Mouse (Mus musculus) fibroblast of lung, adult 2 months (primary cell): ENCODE measurements around the gene Gm42688.

ENCODE experiments used
- DNase-seq: peaks from one replicate; pipeline ENCODE4 v3.0.0-alpha.2; 2011; ENCODE audit warnings: low read depth

The Gm42688 gene

DNA sequence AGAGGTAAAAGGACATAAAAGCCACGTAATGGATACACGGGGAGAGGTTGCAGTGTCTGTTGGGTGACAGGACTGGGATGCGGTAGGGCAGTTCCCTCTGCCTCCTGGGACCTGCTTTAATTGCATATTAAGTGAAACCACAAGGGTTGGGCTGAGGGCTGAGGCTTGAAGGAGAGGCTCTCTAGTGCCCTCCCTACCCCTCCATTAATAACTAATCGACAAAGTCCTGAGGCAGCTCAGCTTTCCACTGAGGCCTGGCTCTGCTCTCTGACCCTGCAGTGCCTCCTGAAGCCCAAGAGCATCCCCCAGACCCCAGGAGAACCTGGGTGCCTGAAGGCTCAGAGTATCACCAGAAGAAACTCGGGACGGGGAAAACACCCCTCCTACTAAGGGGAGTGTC lies 16.9 kb upstream of the Gm42688 start:
- DNase-seq, result no peak

DNA sequence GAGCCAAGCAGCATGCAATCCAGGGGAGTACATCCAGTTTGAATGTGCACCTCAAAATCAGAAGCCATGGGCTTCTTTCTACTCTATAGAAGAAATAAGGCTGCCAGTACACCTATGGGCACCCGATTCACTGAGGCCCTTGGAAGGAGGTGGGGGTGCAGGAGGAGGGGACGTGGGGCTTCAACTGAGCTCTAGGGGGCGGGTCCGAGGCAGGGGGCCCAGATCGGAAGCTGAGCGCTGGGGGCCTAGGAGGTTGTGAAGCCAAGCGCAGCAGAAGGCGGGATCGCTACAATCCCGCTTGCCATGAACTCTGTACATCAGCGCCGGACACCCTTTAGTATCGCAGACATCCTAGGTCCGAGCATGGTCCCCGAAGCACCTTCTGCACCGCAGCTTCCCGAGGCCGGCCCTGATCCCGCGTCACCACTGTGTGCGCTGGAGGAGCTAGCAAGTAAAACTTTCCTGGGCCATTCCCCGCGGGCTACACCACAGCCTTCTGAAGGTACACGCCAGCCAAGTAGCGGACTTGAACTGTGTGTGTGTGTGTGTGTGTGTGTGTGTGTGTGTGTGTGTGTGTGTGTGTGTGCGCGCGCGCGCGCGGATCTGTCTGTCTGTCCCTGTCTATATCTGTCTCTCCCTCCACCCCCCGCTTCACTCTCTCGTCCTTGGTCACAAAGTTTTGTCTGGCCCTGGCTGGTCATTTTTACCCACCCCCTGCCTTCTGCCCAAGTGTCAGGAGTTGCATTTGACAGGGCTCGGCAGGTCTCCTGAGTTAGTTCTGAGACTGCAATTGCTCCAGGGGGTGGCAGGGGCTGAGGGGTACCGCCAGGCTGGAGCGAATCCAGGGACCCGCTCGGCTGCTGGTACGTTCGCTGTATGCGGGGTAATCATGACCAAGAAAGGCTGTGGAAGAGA lies 15.0 kb upstream of the Gm42688 start, which contains the start of gene Lbx2:
Lbx2 (plus strand) TSS at position 247 of the 915 bp plus-strand sequence.
- DNase-seq, result no peak

DNA sequence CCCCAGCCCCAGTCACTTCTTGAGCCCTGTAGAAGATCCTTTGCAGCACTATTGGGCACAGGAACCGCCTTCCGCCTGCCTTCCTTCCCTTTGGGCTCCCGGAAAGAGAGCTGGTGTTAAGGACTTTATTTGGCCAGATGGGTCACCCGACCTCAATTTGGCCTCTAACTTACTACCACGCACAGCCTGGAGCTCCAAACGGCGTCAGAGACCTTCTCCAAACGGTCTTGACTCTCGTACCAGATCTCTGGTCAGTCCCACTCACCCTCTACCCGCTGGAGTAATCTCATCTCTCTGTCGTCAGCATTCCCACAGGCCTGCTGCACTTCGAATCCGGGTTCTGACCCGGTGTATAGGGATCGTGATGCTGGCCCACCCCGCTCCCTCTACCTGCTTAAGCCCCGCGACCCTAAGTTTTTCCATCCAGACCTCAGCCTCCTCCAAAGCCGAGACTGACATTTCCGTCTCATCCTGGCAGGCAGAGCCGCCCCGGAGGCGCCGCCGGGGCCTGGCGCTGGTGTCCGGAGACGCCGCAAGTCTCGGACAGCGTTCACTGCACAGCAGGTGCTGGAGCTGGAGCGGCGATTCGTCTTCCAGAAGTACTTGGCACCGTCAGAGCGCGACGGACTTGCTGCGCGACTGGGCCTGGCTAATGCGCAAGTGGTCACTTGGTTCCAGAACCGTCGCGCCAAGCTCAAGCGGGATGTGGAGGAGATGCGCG lies 14.1 kb upstream of the Gm42688 start:
- no peak for DNase-seq

DNA sequence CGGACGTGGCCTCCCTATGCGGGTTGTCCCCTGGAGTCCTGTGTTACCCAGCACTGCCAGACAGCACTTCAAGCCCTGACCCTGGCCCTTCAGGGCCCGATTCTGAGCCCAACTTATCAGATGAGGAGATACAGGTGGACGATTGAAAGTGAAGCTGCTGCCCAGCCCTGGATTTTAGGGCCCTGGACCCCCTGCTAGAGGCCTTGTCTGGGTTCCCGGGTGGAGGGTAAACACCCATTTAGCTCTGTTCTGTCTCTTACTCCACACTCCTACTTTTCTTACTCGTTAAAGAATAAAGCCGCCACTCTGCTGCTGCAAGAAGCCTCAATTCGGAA lies 13.5 kb upstream of the Gm42688 start:
- no peak for DNase-seq

DNA sequence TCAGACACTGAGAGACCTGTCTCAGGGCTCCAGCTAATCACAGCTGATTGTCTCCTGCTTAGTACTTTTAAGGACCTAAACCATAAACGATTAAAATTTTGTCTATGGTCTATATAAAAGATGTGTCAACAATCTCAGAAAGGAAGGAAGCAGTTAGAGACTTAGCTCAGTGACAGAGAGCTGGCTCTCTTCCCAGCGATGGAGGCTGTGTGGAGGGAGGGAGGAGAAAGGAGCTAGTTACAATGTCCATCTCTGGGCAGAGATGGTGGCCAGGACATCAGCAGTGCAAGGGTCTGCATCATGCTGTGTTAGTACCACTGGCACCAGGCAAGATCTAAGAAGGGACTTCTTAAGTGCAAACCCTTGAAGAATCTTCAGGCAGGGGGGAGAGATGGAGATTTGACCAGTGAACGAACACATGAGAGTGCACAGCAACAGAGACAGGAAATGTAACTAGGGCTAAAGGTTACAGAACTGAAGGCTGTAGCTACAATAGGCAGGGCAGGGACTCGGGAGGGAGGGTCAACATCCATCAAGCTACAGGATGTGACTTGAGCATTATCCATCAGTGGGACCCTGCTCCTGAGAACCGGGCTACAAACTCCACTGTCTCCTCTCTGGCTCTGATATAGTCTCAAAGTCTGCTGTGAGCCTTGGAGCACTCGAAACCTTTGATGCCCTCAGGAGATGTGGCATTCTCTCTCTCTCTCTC lies 8.8 kb upstream of the Gm42688 start:
- no peak for DNase-seq

DNA sequence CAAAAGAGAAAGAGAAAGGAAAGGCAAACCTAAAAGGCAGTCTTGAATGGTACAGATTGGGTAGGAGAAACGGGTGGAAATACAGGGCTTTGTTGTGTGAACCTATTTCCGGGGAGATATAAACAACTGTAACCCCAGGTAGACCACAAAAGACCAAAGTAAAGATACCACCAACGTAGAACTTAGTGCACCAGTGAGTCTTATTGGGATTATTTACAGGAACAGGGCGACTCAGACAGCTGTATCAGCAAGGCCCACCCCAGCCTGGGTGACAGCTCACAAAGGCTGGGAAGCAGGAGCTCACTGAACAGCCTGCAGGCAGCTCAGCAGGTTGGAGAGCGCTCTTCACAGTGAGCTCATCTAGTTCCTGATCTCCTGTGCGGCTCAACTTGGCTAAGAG lies 5.4 kb upstream of the Gm42688 start:
- no peak for DNase-seq

DNA sequence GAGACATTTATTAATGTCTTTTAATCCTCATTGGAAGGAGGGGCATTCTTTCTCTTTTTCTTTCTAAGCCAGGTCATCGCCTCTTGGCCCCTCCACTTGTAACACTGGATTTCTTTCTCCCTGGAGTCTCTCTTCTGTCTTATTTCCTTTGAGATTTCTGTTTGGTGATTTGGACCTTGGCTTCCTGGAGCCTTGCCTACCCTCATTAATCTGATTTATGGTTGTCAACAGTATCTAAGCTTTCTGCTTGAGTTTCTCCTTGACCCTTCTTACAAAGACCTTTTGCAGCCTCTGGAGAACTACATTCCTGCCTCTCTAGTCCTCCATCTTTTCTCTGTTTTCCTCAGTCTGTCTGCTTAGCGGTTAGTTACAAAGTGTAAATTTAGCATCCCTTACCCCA lies 3.0 kb upstream of the Gm42688 start:
- no peak for DNase-seq

DNA sequence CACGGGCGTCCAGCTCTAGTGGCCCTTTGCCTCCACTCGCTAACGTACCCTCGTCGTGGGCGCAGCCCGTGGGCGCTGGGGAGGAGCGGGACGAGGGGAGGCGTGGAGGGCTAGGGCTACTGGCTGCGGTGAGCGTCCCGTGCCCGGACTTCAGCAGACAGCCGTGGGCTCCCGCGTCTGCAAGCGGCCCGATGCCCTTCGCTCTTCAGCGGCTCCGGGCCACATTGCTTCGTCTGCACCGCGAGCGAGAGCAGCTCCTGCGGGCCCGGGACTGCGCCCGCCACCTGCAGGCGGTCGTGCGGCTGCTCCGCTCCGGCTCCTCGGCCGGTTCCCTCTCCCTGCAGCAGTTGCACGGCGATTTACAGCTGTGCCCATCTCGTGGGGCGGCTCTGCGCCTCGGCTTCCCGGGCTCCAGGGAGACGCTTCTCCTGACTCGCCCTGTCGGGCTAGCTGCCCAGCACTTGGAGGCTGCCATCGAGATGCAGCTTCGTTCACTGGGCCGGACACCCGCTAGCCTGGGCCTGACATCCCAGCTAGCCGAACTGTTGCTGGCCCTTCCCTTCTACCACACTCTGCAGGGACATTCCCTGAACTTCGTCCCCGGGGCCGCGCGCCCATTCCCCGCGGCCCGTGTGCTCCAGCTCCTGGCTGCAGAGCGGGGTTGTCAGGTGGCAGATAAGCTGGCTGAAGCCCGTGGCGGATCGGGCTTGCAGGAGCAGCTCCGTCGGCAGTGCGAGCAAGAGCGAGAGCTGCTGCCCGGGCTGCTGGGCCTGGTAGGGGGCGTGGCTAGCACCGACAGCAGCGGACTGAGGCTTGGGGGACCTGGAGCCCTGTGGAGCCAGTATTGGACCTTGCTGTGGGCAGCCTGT lies 505 bp downstream of the Gm42688 start:
- DNase-seq, result no peak

DNA sequence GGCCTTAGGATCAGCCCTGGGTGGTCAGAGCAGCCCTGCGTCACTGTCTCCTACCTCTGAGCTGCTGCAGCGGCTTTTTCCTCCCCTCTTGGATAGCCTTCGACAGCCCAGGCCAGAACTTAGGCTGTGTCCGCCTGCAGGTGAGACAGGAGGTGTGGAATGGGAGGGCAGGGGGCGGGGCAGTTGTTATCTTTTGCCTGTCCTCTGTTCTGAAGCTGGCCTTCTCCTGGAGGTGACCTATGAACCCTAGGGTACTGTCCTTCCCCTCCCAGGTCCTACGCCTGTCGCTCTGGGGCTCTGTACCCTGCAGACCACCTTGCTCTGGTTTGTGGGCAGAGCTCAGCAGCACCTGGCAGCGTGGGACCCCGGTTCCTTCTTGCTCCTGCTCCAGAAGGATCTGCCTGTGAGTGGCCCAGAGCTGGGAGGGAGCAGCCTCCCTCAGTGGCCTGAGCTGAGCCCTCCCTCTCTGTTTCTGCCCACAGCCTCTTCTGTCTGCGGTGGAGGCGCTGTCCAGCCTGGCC lies 1.8 kb downstream of the Gm42688 start:
- DNase-seq, result no peak

DNA sequence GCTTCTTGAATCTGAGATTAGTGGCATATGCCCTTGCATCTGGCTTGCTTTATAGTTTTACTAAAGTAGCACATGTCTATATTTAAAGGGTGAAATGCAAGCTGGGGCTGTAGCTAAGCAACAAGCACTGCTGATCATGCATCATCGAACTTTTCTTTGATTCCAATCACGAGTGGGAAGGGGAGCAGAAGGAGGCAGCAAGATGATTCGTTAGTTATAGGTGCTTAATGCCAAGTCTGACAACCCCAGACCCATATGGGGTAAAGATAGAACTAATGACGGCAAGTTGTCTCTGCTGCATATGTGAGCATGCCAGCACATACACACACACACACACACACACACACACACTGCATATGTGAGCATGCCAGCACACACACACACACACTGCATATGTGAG lies 2.7 kb downstream of the Gm42688 start:
- no peak for DNase-seq

DNA sequence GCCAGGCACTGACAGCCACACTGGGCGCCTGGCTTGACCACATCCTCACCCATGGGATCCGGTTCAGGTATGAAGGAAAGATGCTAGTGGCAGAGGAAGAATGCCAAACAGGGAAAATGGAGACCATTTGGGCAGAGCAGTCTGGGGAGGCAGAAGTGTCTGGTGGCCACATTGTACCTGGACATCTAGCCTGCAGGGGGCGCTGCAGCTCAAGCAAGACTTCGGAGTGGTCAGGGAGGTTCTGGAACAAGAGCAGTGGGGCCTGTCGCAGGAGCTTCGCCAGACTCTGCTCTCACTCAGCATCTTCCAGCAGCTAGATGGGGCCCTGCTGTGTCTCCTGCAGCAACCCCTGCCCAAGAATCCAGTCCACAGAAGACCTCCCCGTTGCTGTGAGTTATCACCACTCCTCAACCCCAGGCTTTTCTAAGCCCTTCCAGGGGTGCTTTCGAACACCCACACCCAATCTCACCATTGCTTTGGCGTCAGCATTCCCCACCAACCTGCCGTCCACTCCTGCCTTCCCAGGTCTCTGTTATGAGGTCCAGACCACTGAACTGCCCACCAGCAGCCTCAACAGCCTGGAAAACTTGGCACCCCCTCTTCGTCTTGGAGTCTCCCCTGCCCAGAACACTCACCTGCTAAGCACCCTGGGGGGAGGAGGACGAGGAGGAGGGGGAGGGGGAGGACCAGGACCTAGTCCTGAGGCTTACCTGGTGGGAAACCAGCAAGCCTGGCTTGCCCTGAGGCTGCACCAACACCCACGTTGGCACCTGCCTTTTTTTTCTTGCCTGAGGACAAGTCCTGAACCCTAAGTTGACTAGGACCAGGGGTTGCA lies 6.4 kb downstream of the Gm42688 start:
- DNase-seq, result no peak

DNA sequence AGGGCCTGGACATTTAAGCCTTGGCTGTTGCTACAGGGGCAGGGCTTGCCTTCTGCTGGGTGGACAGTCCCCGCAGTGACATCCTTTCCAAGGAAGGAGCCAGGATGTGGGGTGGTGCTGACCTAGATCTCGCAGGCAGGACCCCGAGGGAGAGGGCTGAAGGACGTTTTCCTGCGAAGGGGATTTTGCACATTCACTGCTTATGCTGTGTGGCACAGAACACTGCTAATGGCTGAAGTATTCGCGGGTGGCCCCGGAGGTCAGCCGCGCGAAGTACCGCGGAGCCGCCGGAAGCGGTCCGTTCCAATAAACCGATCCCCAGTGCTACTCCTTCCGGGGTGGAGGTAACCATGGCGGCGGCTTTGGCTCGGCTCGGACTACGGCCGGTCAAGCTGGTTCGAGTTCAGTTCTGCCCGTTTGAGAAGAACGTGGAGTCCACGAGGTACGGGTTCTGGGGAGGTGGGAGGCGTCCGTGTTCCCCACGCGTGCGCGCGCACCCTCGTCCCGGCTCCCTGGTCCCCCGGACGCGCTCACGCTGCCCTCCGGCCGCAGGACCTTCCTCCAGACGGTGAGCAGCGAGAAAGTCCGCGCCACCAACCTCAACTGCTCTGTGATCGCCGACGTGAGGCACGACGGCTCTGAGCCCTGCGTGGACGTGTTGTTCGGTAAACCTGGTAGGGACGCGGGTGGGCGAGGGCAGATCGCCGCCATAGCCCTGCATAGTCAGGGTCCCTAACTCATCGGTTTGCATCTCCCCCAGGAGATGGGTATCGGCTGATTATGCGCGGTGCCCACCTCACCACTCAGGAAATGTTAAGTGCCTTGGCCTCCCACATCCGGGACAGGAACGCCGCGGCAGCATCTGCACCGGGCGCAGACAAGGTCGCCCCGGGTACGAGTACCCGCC lies 7.6 kb downstream of the Gm42688 start, which contains the start of gene Mrpl53:
Mrpl53 (plus strand) TSS at position 279 of the 907 bp plus-strand sequence.
- no peak for DNase-seq

DNA sequence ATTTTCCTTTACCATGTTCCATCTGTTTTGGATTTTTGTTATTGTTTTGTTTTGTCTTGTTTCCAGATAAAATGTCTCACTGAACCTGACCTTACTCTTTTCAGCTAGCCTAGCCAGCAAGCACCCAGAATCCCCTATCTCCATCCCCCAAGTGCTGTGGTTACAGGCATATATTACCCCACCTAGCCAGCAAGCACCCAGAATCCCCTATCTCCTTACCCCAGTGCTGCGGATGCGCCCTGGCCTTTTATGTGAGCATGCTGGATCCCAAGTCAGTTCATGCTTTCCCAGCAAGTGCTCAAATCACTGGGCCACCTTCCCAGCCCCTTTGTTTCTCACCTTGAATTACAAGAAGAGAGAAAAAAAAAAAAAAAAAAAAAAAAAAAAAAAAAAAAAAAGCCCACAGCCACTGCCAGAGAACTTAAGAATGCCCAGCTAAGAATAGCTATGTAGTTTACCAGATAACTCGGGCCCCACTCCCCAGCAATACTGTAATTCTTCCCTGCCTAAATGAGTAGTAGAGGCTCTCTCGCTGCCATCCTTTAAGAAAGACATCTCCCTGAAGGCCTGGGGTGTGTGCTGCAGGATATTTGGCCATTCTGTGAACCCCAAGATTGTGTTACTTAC lies 10.2 kb downstream of the Gm42688 start:
- no peak for DNase-seq

DNA sequence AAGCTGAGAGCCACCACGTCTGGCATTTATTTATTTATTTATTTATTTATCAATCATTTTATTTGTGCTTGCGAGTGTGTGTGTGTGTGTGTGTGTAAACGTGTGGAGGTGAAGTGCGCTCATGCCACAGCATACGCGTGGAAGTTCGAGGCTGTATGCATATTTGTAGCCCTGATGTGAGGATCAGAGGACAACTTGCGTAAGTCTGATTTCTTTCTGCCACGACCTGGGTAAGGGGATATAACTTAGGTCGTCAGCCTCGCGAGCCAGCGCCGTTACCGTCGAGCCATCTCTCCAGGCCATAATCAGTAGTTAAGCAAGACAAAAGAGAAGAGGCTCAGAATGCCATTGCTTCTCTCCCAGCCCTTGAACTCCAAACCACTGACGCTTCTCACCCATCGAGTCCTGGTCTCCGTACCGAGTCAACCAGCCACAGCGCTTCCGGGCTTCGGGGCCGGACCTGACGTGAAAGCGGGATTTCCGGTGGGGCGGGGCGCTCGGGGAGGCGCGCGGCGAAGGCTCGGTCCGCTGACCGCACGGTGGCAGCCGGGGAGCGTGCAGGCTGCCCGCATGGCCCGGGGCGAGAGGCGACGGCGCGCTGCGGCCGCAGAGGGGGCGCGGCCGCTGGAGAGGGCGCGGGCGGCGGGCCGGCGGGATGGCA lies 13.7 kb downstream of the Gm42688 start, which contains the start of gene Mogs:
Mogs (plus strand) TSS at position 486 of the 661 bp plus-strand sequence.
- peak; percentile 56 for DNase-seq

DNA sequence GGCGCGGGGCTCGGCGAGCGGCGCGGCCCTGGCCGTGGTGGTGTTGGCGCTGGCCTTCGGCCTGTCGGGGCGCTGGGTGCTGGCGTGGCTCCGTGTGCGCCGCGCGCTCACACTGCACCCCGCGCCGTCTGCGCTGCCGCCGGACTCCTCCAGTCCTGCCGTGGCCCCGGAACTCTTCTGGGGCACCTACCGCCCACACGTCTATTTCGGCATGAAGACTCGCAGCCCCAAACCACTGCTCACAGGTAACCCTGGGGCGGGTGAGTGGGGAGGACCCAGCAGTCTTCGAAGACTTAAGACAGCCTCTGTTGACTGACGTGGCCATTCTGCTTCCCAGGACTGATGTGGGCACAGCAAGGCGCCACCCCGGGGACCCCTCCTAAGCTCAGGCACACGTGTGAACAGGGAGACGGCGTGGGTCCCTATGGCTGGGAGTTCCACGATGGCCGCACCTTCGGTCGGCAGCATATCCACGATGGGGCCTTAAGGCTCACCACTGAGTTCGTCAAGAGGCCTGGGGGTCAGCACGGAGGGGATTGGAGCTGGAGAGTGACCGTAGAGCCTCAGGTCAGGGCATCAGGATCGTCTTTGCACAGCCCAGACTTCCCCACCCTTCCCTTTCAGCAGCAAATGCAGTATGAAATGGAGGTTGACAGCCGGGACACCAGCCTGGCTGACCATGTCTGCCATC lies 14.4 kb downstream of the Gm42688 start:
- DNase-seq, result no peak

DNA sequence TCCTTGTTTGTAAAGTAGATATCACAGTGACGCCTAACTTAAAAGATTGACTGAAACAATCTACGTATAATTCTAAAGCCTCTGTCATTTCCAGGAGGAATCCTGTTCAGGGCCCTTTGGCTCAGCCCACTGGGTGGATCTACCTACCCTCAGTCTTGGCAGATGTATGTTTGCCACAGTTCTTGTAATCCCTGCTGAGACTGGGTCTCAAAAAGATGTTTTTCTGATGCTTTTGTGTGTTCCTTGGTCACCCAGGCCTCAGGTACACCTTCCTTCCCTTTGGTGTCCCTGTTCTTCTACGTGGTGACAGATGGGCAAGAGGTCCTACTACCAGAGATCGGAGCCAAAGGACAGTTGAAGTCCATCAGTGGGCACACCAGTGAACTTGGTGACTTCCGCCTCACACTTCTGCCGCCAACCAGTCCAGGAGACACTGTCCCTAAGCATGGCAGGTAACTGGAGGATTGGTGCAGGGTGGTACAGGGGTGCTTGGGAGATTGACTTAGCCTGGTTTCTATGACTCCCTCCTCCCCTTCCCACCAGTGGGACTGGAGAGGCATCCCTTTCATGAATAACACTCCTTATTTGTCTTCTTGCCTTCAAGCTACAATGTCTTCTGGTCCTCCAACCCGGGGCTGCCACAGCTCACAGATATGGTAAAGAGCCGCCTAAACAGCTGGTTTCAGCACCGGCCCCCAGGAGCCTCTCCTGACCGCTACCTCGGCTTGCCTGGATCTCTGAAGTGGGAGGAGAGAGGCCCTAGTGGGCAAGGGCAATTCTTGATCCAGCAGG lies 15.2 kb downstream of the Gm42688 start:
- no peak for DNase-seq

DNA sequence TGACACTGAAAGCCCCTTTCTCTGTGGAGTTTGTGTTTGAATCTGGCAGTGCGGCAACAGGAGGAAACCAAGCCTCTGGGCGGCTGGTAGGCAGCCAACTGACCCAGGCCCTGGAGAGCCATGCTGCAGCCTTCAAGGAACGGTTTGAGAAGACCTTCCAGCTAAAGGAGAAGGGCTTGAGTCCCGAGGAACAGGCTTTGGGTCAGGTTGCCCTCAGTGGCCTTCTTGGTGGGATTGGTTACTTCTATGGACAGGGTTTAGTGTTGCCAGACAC lies 15.7 kb downstream of the Gm42688 start:
- no peak for DNase-seq
